Mouse (Mus musculus): ENCODE results near the gene Ifnz. TPM values are rescaled to one million over a fixed set of nuclear protein-coding genes. Genes with fewer than 3 reads are reported as not detected.
"Not testable (repeated sequence)": the region's sequence is repeated elsewhere in the genome, so short reads cannot be mapped to it uniquely, and the experiment has no call there.

Ifnz gene
- polyA plus RNA-seq, 1 experiment from 2014 or later, result not detected

- Histone ChIP-seq H3K4me2 (peak within 1 kb of the TSS; percentile 67), H3K4me3 (replicated peaks) (peak within 1 kb of the TSS; percentile 46)
- not testable (repeated sequence) for H3K4me1 ChIP-seq (replicated peaks); H3K27me3 ChIP-seq; H3K27ac ChIP-seq (replicated peaks); H3K9me3 ChIP-seq (replicated peaks); ATAC-seq (ENCODE audit: insufficient read depth); H3K36me3 ChIP-seq (replicated peaks); H3K9ac ChIP-seq
- 14% methylated on average over 10 of the region's 14 CpGs for WGBS (ENCODE audit: insufficient replicate concordance)
Measured at GRCm38 (mm10) chr4:88759610-88760268, 22.2 kb upstream of the Ifnz start, which contains the start of gene Gm13283. TSS of gene Gm13283 (plus strand) at chr4:88760119.

- not testable (repeated sequence) for H3K9ac ChIP-seq; H3K9me3 ChIP-seq (replicated peaks); H3K4me1 ChIP-seq (replicated peaks); ATAC-seq (ENCODE audit: insufficient read depth); H3K27ac ChIP-seq (replicated peaks); H3K36me3 ChIP-seq (replicated peaks); H3K27me3 ChIP-seq
- Histone ChIP-seq H3K4me2 (peak overlapping the region; percentile 67), H3K4me3 (replicated peaks) (peak overlapping the region; percentile 46)
- WGBS (ENCODE audit: insufficient replicate concordance), result 0% methylated on average over 27 of the region's 28 CpGs
Measured at GRCm38 (mm10) chr4:88760431-88760830, 21.5 kb upstream of the Ifnz start.

- H3K4me2 ChIP-seq; H3K9ac ChIP-seq; H3K4me1 ChIP-seq (replicated peaks); ATAC-seq (ENCODE audit: insufficient read depth); H3K9me3 ChIP-seq (replicated peaks); H3K27me3 ChIP-seq; H3K4me3 ChIP-seq (replicated peaks); H3K27ac ChIP-seq (replicated peaks); H3K36me3 ChIP-seq (replicated peaks): not testable (repeated sequence)
- 50% methylated on average over 6 of the region's 8 CpGs for whole genome bisulfite sequencing (ENCODE audit: insufficient replicate concordance)
Measured at GRCm38 (mm10) chr4:88761776-88762175, 20.2 kb upstream of the Ifnz start.

GRCm38 (mm10) chr4:88762341-88762740 is 19.6 kb upstream of the Ifnz start:
- not testable (repeated sequence) for ATAC-seq (ENCODE audit: insufficient read depth); H3K27ac ChIP-seq (replicated peaks); H3K36me3 ChIP-seq (replicated peaks); H3K4me3 ChIP-seq (replicated peaks); H3K27me3 ChIP-seq; H3K9me3 ChIP-seq (replicated peaks); H3K9ac ChIP-seq; H3K4me1 ChIP-seq (replicated peaks); H3K4me2 ChIP-seq
- WGBS (ENCODE audit: insufficient replicate concordance), result 33% methylated on average over 9 of the region's 9 CpGs

- not testable (repeated sequence) for H3K9me3 ChIP-seq (replicated peaks); H3K9ac ChIP-seq; H3K27ac ChIP-seq (replicated peaks); H3K27me3 ChIP-seq; H3K36me3 ChIP-seq (replicated peaks); ATAC-seq (ENCODE audit: insufficient read depth); H3K4me1 ChIP-seq (replicated peaks)
- H3K4me2 ChIP-seq, result peak overlapping the region; percentile 65
- WGBS (ENCODE audit: insufficient replicate concordance), result 2% methylated on average over 38 of the region's 42 CpGs
- H3K4me3 ChIP-seq (replicated peaks), result peak overlapping the region; percentile 48
Measured at GRCm38 (mm10) chr4:88763384-88764018, 18.4 kb upstream of the Ifnz start.

- H3K27me3 ChIP-seq; H3K27ac ChIP-seq (replicated peaks); H3K4me3 ChIP-seq (replicated peaks); ATAC-seq (ENCODE audit: insufficient read depth); H3K4me2 ChIP-seq; H3K4me1 ChIP-seq (replicated peaks); H3K36me3 ChIP-seq (replicated peaks); H3K9me3 ChIP-seq (replicated peaks); H3K9ac ChIP-seq: not testable (repeated sequence)
- no CpG with 5 or more reads among the region's 32 CpGs for WGBS (ENCODE audit: insufficient replicate concordance)
Measured at GRCm38 (mm10) chr4:88773534-88773933, 8.4 kb upstream of the Ifnz start, which contains the start of gene Gm13290. TSS of gene Gm13290 (plus strand) at chr4:88773834.

- H3K36me3 ChIP-seq (replicated peaks); H3K27me3 ChIP-seq; ATAC-seq (ENCODE audit: insufficient read depth); H3K9me3 ChIP-seq (replicated peaks); H3K4me1 ChIP-seq (replicated peaks); H3K4me3 ChIP-seq (replicated peaks); H3K9ac ChIP-seq; H3K4me2 ChIP-seq; H3K27ac ChIP-seq (replicated peaks): not testable (repeated sequence)
- whole genome bisulfite sequencing (ENCODE audit: insufficient replicate concordance), result no CpG with 5 or more reads among the region's 29 CpGs
Measured at GRCm38 (mm10) chr4:88776622-88777021, 5.3 kb upstream of the Ifnz start, which contains the start of gene Gm13289. TSS of gene Gm13289 (plus strand) at chr4:88776922.

GRCm38 (mm10) chr4:88779550-88779949 is 2.4 kb upstream of the Ifnz start, which contains the start of gene Gm13272:
TSS of gene Gm13272 (plus strand) at chr4:88779850.
- not testable (repeated sequence) for H3K36me3 ChIP-seq (replicated peaks); H3K9me3 ChIP-seq (replicated peaks); H3K27me3 ChIP-seq; H3K4me3 ChIP-seq (replicated peaks); H3K4me2 ChIP-seq; ATAC-seq (ENCODE audit: insufficient read depth); H3K9ac ChIP-seq; H3K27ac ChIP-seq (replicated peaks); H3K4me1 ChIP-seq (replicated peaks)
- no CpG with 5 or more reads among the region's 29 CpGs for WGBS (ENCODE audit: insufficient replicate concordance)

GRCm38 (mm10) chr4:88780320-88780719 is 1.6 kb upstream of the Ifnz start:
- ATAC-seq (ENCODE audit: insufficient read depth); H3K4me3 ChIP-seq (replicated peaks); H3K27ac ChIP-seq (replicated peaks); H3K4me2 ChIP-seq; H3K4me1 ChIP-seq (replicated peaks); H3K27me3 ChIP-seq; H3K9me3 ChIP-seq (replicated peaks); H3K36me3 ChIP-seq (replicated peaks); H3K9ac ChIP-seq: not testable (repeated sequence)
- 49% methylated on average over 16 of the region's 18 CpGs for WGBS (ENCODE audit: insufficient replicate concordance)

GRCm38 (mm10) chr4:88782335-88782734 is 404 bp downstream of the Ifnz start:
- not testable (repeated sequence) for H3K9ac ChIP-seq; H3K9me3 ChIP-seq (replicated peaks); H3K27ac ChIP-seq (replicated peaks); H3K36me3 ChIP-seq (replicated peaks); ATAC-seq (ENCODE audit: insufficient read depth); H3K4me1 ChIP-seq (replicated peaks); H3K27me3 ChIP-seq
- WGBS (ENCODE audit: insufficient replicate concordance), result 0% methylated on average over 13 of the region's 31 CpGs
- Histone ChIP-seq H3K4me3 (replicated peaks) (peak overlapping the region; percentile 24; the same call in 1 of the 2 replicates), H3K4me2 (peak overlapping the region; percentile 54)

GRCm38 (mm10) chr4:88785409-88785808 is 3.5 kb downstream of the Ifnz start, which contains the start of gene Gm13276:
TSS of gene Gm13276 (plus strand) at chr4:88785709.
- not testable (repeated sequence) for H3K9me3 ChIP-seq (replicated peaks); ATAC-seq (ENCODE audit: insufficient read depth); H3K36me3 ChIP-seq (replicated peaks); H3K4me1 ChIP-seq (replicated peaks); H3K9ac ChIP-seq; H3K27me3 ChIP-seq; H3K4me2 ChIP-seq; H3K27ac ChIP-seq (replicated peaks); H3K4me3 ChIP-seq (replicated peaks)
- no CpG with 5 or more reads among the region's 27 CpGs for WGBS (ENCODE audit: insufficient replicate concordance)
